Mouse (Mus musculus): ENCODE data around the gene Hbq1b. TPM values are rescaled to one million over a fixed set of nuclear protein-coding genes. Genes with fewer than 3 reads are reported as not detected.
A peak's percentile ranks its signal among the peaks of the same experiment; 100 is the strongest.
"Not testable (repeated sequence)": the region's sequence is repeated elsewhere in the genome, so short reads cannot be mapped to it uniquely, and the experiment has no call there.

Gene Hbq1b
- not detected for total RNA-seq (2021)
- long read RNA-seq, experiment 1, result 0 reads
- long read RNA-seq, experiment 2, result 0 reads

- H3K4me3 ChIP-seq, result peak within 1 kb of the TSS; percentile 42
- intact Hi-C loops (cut with DNase I), result loop anchor here (5.0 kb wide), 2 partner anchors 35 to 105 kb away; no protein-coding TSS in a partner anchor
- H3K27ac ChIP-seq, result not testable (repeated sequence)
- DNase-seq, result peak; percentile 84
- TF ChIP-seq CTCF (IDR thresholded peaks at IDR 0.05), result peak; percentile 84
These were observed at the start of gene Hbq1b for GRCm38 (mm10) chr11:32286695-32287492. Hbq1b (plus strand) TSS chr11:32286965.

GRCm38 (mm10) chr11:32237411-32237795 is 49.4 kb upstream of the Hbq1b start:
- no peak for TF ChIP-seq CTCF (IDR thresholded peaks at IDR 0.05)
- no peak for DNase-seq
- intact Hi-C loops (cut with DNase I), result no loop called here
- H3K4me3 ChIP-seq, result no peak overlapping the region
- H3K27ac ChIP-seq, result no peak overlapping the region

- H3K4me3 ChIP-seq, result no peak overlapping the region
- no peak overlapping the region for H3K27ac ChIP-seq
- peak; percentile 100 for TF ChIP-seq CTCF (IDR thresholded peaks at IDR 0.05)
- DNase-seq, result peak; percentile 78
- intact Hi-C loops (cut with DNase I), result loop anchor here (1.0 kb wide), 2 partner anchors 21 to 56 kb away; no protein-coding TSS in a partner anchor
These were observed 48.5 kb upstream of the Hbq1b start for GRCm38 (mm10) chr11:32238093-32238860.

- DNase-seq, result no peak
- H3K27ac ChIP-seq, result no peak overlapping the region
- intact Hi-C loops (cut with DNase I), result loop anchor here (5.0 kb wide), 1 partner anchor 34 kb away; the partner anchor contains the start of gene Snrnp25
- no peak overlapping the region for H3K4me3 ChIP-seq
- TF ChIP-seq CTCF (IDR thresholded peaks at IDR 0.05), result no peak
These were observed 45.4 kb upstream of the Hbq1b start for GRCm38 (mm10) chr11:32241391-32241790.

- intact Hi-C loops (cut with DNase I), result loop anchor here (5.0 kb wide), 1 partner anchor 35 kb away; the partner anchor contains the start of gene Snrnp25
- no peak for TF ChIP-seq CTCF (IDR thresholded peaks at IDR 0.05)
- no peak for DNase-seq
- Histone ChIP-seq H3K4me3 (no peak overlapping the region), H3K27ac (no peak overlapping the region)
These were observed 44.6 kb upstream of the Hbq1b start for GRCm38 (mm10) chr11:32242209-32242608.

- H3K27ac ChIP-seq, result peak overlapping the region; percentile 71
- H3K4me3 ChIP-seq, result no peak overlapping the region
- TF ChIP-seq CTCF (IDR thresholded peaks at IDR 0.05), result no peak
- intact Hi-C loops (cut with DNase I), result loop anchor here (5.0 kb wide), 1 partner anchor 36 kb away; the partner anchor contains the start of gene Snrnp25
- DNase-seq, result no peak
These were observed 43.4 kb upstream of the Hbq1b start for GRCm38 (mm10) chr11:32243205-32243955.

- Histone ChIP-seq H3K4me3 (no peak overlapping the region), H3K27ac (peak overlapping the region; percentile 71)
- TF ChIP-seq CTCF (IDR thresholded peaks at IDR 0.05), result no peak
- peak; percentile 74 for DNase-seq
- intact Hi-C loops (cut with DNase I), result loop anchor here (5.0 kb wide), 1 partner anchor 37 kb away; the partner anchor contains the start of gene Snrnp25
These were observed 42.7 kb upstream of the Hbq1b start for GRCm38 (mm10) chr11:32244064-32244463.

GRCm38 (mm10) chr11:32244617-32245016 is 42.1 kb upstream of the Hbq1b start:
- DNase-seq, result no peak
- intact Hi-C loops (cut with DNase I), result loop anchor here (5.0 kb wide), 1 partner anchor 37 kb away; the partner anchor contains the start of gene Snrnp25
- H3K4me3 ChIP-seq, result no peak overlapping the region
- peak overlapping the region; percentile 71 for H3K27ac ChIP-seq
- TF ChIP-seq CTCF (IDR thresholded peaks at IDR 0.05), result no peak

GRCm38 (mm10) chr11:32245614-32246013 is 41.2 kb upstream of the Hbq1b start:
- H3K4me3 ChIP-seq, result no peak overlapping the region
- TF ChIP-seq CTCF (IDR thresholded peaks at IDR 0.05), result no peak
- DNase-seq, result no peak
- H3K27ac ChIP-seq, result peak overlapping the region; percentile 28
- intact Hi-C loops (cut with DNase I), result no loop called here

- peak; percentile 26; the same call in 1 of the 2 replicates for TF ChIP-seq CTCF (IDR thresholded peaks at IDR 0.05)
- H3K27ac ChIP-seq, result no peak overlapping the region
- H3K4me3 ChIP-seq, result no peak overlapping the region
- DNase-seq, result no peak
- intact Hi-C loops (cut with DNase I), result no loop called here
These were observed 39.7 kb upstream of the Hbq1b start for GRCm38 (mm10) chr11:32247068-32247467.

GRCm38 (mm10) chr11:32248350-32248749 is 38.4 kb upstream of the Hbq1b start:
- TF ChIP-seq CTCF (IDR thresholded peaks at IDR 0.05), result no peak
- intact Hi-C loops (cut with DNase I), result no loop called here
- DNase-seq, result no peak
- H3K4me3 ChIP-seq, result no peak overlapping the region
- no peak overlapping the region for H3K27ac ChIP-seq

Measured in gastrocnemius, adult 2 months (tissue).